Mouse (Mus musculus): ENCODE measurements around the gene Hjurp.

The Hjurp gene

GRCm38 (mm10) chr1:88297480-88298258 lies 20.2 kb upstream of the Hjurp start:
- no peak for DNase-seq (ENCODE audit: low spot score in 2 of 2)

- DNase-seq (ENCODE audit: low spot score in 2 of 2): no peak
Observed at GRCm38 (mm10) chr1:88296171-88296920, 18.9 kb upstream of the Hjurp start.

DNA sequence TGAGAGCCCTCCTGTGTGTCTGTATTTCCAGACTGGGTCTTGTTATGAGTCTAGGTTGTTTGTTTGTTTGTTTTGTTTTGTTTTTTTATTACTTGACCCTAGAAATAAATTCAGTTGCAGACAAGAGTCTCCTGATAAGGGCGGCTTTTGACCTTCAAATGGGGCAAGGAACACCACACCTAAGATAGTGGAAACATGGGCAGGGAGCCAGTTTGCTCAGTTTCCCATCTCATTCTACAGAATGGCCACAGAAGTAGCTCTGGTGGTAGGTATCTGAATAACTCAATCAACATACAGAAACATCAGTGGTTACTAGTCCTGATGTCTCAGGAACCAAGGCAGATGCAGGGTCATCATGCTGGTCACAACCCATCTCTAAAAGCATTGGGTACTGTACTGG lies 17.2 kb upstream of the Hjurp start:
- DNase-seq (ENCODE audit: low spot score in 2 of 2): no peak

GRCm38 (mm10) chr1:88292057-88292456 lies 14.6 kb upstream of the Hjurp start:
- DNase-seq (ENCODE audit: low spot score in 2 of 2): no peak

DNA sequence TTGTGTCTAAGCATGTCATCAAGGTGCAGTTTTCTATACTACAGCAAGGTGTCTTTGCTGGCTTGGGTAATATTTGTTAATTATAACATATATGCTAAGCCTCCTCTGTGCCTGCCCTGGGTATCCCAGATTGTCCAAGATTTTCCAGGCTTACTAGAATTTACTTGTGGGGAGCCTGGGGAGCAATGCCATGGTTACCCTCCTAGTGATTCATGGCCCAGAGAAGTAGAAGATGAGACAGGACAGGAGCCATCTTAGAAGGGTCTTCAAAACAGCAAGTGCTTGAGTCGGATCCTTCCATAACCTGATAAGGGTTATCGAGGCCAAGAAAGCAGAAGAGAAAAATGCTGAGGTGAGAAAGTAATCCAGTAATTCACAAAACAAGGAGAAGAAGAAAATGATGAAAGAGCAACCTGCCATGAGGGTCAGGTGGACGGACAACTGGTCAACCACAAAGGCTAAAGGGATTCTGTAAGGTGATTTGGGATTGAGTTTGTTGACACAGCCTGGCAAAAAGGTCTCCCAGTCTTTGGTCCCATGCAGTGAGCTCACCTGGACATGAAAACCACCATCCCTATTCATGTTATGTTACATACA lies 14.1 kb upstream of the Hjurp start:
- DNase-seq (ENCODE audit: low spot score in 2 of 2): no peak

DNA sequence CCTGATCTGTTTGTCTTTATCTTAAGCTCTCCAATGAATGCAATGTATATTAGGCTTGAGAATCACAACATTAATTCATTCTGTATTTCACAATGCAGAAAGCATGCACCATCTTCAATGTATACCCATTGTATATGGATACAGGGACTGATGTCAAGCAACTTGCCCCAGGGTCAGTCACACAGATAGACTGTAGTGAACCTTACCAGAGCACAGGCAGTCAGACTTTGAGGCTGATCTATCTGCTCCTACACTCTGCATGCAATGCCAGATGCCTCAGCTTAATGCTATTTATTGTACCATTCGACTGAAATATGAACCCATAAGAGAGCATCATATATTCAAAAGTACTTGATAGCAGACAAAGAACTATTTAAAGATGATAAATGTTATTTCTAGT lies 13.1 kb upstream of the Hjurp start:
- no peak for DNase-seq (ENCODE audit: low spot score in 2 of 2)

- no peak for DNase-seq (ENCODE audit: low spot score in 2 of 2)
Observed at GRCm38 (mm10) chr1:88289917-88290316, 12.5 kb upstream of the Hjurp start.

GRCm38 (mm10) chr1:88289152-88289551 lies 11.7 kb upstream of the Hjurp start:
- no peak for DNase-seq (ENCODE audit: low spot score in 2 of 2)

DNA sequence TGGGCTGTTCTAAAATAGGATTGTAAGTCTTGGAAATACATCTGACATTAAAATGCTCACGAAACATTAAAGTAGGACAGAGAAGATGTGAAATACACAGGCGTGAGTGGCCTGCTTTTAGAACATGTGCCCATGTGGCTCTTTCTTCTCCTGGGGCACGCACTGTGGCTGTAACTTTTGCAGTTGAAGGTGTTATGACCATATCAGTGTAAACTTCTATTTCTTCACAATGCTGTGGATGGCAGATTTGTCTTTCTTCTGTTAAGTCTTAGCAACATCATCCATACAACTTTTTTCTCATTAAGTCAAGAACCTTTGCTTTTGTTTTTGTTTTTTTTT lies 11.3 kb upstream of the Hjurp start:
- no peak for DNase-seq (ENCODE audit: low spot score in 2 of 2)

DNA sequence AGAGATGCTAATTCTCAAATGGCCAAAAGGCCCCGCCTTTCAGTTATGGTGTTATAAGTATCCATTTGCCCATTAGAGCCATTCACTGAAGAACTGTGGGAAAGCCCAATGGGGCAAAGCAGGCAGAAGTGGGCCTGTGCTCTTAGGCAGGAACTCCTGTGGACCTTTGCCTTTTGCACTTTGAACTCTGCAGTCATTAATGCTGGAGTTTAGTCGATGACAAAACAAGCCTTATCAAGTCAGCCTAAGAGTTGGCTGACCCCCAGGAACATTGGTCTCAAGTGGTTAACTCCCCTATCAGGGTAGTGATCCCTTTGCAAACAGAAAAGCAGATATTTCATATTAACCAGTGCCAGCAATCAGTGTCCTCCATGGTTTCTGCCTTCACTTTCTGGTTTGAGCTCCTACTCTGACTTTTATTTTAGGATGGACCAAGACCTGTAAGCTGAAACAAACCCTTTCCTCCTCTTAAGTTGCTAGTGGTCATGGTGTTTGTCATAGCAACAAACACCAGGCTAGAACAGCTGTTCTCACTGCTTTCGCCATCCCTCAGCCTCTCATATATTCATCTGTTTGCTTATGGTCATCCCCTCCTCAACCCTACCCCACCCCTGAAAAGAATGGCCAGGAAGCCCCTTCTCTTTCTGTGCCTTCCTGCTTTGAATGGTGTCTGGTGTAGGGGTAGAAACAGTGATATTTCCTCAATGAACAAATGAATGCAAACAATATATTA lies 10.8 kb upstream of the Hjurp start:
- no peak for DNase-seq (ENCODE audit: low spot score in 2 of 2)

DNA sequence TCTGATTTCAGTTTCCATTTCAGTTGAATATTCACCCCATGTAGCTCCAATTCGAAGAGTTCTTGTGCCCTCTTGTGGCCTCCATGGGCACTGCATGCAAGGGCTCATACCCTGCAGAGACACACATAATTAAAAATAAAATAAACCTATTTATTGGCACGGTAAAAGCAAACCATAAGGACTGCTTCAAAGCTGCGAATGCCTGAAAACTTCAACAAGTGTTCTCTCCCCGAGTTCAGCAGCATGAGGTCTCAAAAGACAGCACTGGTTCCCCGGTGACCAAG lies 10.2 kb upstream of the Hjurp start:
- DNase-seq (ENCODE audit: low spot score in 2 of 2): no peak

GRCm38 (mm10) chr1:88286887-88287696 lies 9.7 kb upstream of the Hjurp start:
- no peak for DNase-seq (ENCODE audit: low spot score in 2 of 2)

GRCm38 (mm10) chr1:88286136-88286845 lies 8.9 kb upstream of the Hjurp start:
- no peak for DNase-seq (ENCODE audit: low spot score in 2 of 2)

- DNase-seq (ENCODE audit: low spot score in 2 of 2): no peak
Observed at GRCm38 (mm10) chr1:88285652-88286051, 8.2 kb upstream of the Hjurp start.

- DNase-seq (ENCODE audit: low spot score in 2 of 2): no peak
Observed at GRCm38 (mm10) chr1:88284946-88285320, 7.5 kb upstream of the Hjurp start.

DNA sequence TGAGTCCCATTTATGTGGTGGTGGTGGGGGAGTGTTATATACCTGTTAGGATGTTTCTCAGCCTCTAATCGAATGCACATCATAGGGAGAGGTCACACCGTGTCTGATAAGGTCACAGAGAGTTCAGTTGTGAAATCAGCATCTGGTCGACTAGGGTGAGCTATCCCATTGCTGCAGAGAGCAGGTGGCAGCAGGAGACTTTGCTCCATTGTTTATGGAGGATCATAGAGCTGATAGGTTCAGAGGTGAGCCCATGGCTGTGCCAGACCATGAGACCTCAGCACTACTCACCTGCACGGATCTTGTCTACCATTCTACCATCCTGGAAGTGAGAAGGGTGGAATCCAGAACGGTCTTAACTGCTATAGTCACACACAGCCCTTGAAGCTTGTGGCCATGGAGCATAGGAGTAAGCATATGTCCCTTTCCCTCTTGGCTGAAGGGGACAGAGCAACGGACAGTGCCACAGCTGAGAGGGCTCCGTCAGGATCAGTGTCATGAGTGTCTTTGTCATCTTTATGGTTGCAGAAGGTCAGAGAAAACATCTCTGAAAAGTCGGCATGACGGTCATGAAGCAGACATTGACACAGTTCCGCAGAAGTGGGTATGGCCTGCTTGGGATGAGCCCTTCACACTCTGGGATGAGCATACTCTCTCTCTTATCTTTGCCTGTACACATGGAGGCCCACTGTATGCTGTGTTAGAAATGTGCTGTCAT lies 7.0 kb upstream of the Hjurp start:
- no peak for DNase-seq (ENCODE audit: low spot score in 2 of 2)

GRCm38 (mm10) chr1:88283376-88284227 lies 6.2 kb upstream of the Hjurp start:
- DNase-seq (ENCODE audit: low spot score in 2 of 2): no peak

DNA sequence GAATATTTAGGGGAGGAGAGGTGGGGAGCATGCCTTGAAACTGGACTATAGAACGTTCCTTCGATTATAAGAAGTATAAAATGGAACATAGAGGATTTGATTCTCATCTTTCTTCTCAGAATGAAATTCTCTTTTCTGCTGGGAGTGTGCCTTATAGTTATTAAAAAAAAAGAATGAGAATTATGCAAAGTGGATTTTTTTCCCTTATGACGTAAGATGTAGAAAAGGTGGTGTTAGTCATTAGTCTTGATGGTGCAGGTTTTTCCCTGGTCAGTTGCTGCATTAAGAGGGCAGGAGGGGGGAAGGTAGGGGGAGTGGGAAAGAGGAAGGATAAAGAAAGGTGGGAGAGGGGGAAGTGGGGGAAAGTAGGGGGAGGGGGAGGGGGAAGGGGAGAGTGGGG lies 4.9 kb upstream of the Hjurp start:
- DNase-seq (ENCODE audit: low spot score in 2 of 2): no peak

- DNase-seq (ENCODE audit: low spot score in 2 of 2): no peak
Observed at GRCm38 (mm10) chr1:88280006-88280690, 2.7 kb upstream of the Hjurp start.

All from left cerebral cortex, adult 9 months (tissue).